Mouse (Mus musculus) liver, embryonic 11.5 days (tissue): ENCODE measurements around the gene Pikfyve. TPM values are rescaled to one million over a fixed set of nuclear protein-coding genes. Genes with fewer than 3 reads are reported as not detected.

Experiments used
- ATAC-seq: fragments of 200-750 bp; cut with Nextera tagmentation; replicated peaks from 2 replicates; pipeline ENCODE4 v1.8.0; 2017; ENCODE audit warnings: moderate number of reproducible peaks, mild to moderate bottlenecking, moderate TSS enrichment, moderate library complexity; ENCODE audit not compliant: low FRiP score
- DNase-seq: peaks from one replicate; pipeline ENCODE4 v3.0.0-alpha.2; 2017; ENCODE audit warnings: low spot score
- H3K27ac ChIP-seq: fragments of 300-500 bp; sonication (generic); 2 replicates; pipeline ENCODE4 v1.5.1; 2014; ENCODE audit warnings: mild to moderate bottlenecking, low read depth, low read length, control low read depth
- H3K27me3 ChIP-seq: fragments of 300-500 bp; sonication (generic); replicated peaks from 2 replicates; pipeline ENCODE4 v1.6.1; 2014; ENCODE audit warnings: low read length, mixed read lengths; ENCODE audit not compliant: control insufficient read depth, insufficient read depth
- H3K36me3 ChIP-seq: fragments of 300-500 bp; sonication (generic); 2 replicates; pipeline ENCODE4 v1.6.1; 2014; ENCODE audit warnings: mild to moderate bottlenecking, low read length, moderate library complexity, mixed read lengths; ENCODE audit not compliant: control insufficient read depth, insufficient read depth
- H3K4me1 ChIP-seq: fragments of 300-500 bp; sonication (generic); replicated peaks from 2 replicates; pipeline ENCODE4 v1.6.1; 2014; ENCODE audit warnings: low read length, mixed read lengths; ENCODE audit not compliant: control insufficient read depth, insufficient read depth
- H3K4me2 ChIP-seq: fragments of 300-500 bp; sonication (generic); 2 replicates; pipeline ENCODE4 v1.6.1; 2014; ENCODE audit warnings: mild to moderate bottlenecking, control low read depth, moderate library complexity
- H3K4me3 ChIP-seq: fragments of 300-500 bp; sonication (generic); 2 replicates; pipeline ENCODE4 v1.5.1; 2014; ENCODE audit warnings: low read depth, low read length, control low read depth
- H3K9ac ChIP-seq: fragments of 300-500 bp; sonication (generic); 2 replicates; pipeline ENCODE4 v1.6.1; 2014; ENCODE audit warnings: low read depth, low read length, control low read depth
- H3K9me3 ChIP-seq: fragments of 300-500 bp; sonication (generic); 2 replicates; pipeline ENCODE4 v1.6.1; 2016; ENCODE audit warnings: low read length, inconsistent platforms, mixed read lengths; ENCODE audit not compliant: control insufficient read depth
- WGBS: fragments of 180-500 bp; shearing (Covaris S2); extraction: QIAGEN DNeasy Blood & Tissue Kit; methylation state at CpG from one replicate; pipeline ENCODE4 v1.1.7; 2014; 5-methylcytosine and 5-hydroxymethylcytosine counted together
- polyA plus RNA-seq: library from polyadenylated mRNA; unstranded; fragments of >200 nt; fragmentation: Nextera tagmentation; extraction: Ambion mirVana; gene quantifications from 2 replicates; pipeline ENCODE4 v1.2.1, GENCODE M21; 2014

The Pikfyve gene
- polyA plus RNA-seq, 1 experiment from 2014 or later: 10.7 TPM

- Histone ChIP-seq H3K9ac (no peak overlapping the region), H3K4me3 (no peak overlapping the region), H3K9me3 (no peaks in the 10 kb centered on the region), H3K27ac (no peak overlapping the region), H3K4me2 (no peak overlapping the region), H3K4me1 (no peaks in the 10 kb centered on the region), H3K27me3 (no peaks in the 10 kb centered on the region), H3K36me3 (peaks cover 19% of the 10 kb centered on the region; the same call in 1 of the 2 replicates)
- ATAC-seq (no peak), DNase-seq (no peak)
- 82% methylated on average over 1 of the region's 1 CpGs for WGBS
Measured at GRCm38 (mm10) chr1:65167496-65167895, 19.0 kb upstream of the Pikfyve start.

GRCm38 (mm10) chr1:65169536-65169935, 16.9 kb upstream of the Pikfyve start:
- DNase-seq (no peak), ATAC-seq (no peak)
- Histone ChIP-seq H3K27me3 (no peaks in the 10 kb centered on the region), H3K36me3 (peaks cover 9% of the 10 kb centered on the region; the same call in 1 of the 2 replicates), H3K9me3 (no peaks in the 10 kb centered on the region), H3K4me2 (no peak overlapping the region), H3K9ac (no peak overlapping the region), H3K27ac (no peak overlapping the region), H3K4me3 (no peak overlapping the region), H3K4me1 (no peaks in the 10 kb centered on the region)
- 88% methylated on average over 7 of the region's 7 CpGs for WGBS

- Histone ChIP-seq H3K4me3 (no peak overlapping the region), H3K4me1 (no peaks in the 10 kb centered on the region), H3K36me3 (peaks cover 7% of the 10 kb centered on the region; the same call in 1 of the 2 replicates), H3K4me2 (no peak overlapping the region), H3K9me3 (no peaks in the 10 kb centered on the region), H3K27me3 (no peaks in the 10 kb centered on the region), H3K27ac (no peak overlapping the region), H3K9ac (no peak overlapping the region)
- no peak for DNase-seq
- ATAC-seq: no peak
- WGBS: 62% methylated on average over 5 of the region's 5 CpGs
Measured at GRCm38 (mm10) chr1:65169947-65170346, 16.5 kb upstream of the Pikfyve start.

GRCm38 (mm10) chr1:65171579-65171978, 14.9 kb upstream of the Pikfyve start:
- Histone ChIP-seq H3K36me3 (peaks cover 7% of the 10 kb centered on the region; the same call in 1 of the 2 replicates), H3K27ac (no peak overlapping the region), H3K9me3 (no peaks in the 10 kb centered on the region), H3K4me3 (no peak overlapping the region), H3K4me2 (no peak overlapping the region), H3K4me1 (peaks cover under 1% of the 10 kb centered on the region; the same call in 1 of the 2 replicates), H3K27me3 (no peaks in the 10 kb centered on the region), H3K9ac (no peak overlapping the region)
- DNase-seq (no peak), ATAC-seq (no peak)
- WGBS: 83% methylated on average over 4 of the region's 4 CpGs

GRCm38 (mm10) chr1:65173716-65174115, 12.8 kb upstream of the Pikfyve start:
- no peaks in the 10 kb centered on the region for H3K9me3 ChIP-seq
- no peak overlapping the region for H3K4me3 ChIP-seq
- no peaks in the 10 kb centered on the region for H3K27me3 ChIP-seq
- H3K4me1 ChIP-seq: peaks cover 11% of the 10 kb centered on the region
- no peak overlapping the region for H3K4me2 ChIP-seq
- no peak overlapping the region for H3K9ac ChIP-seq
- H3K36me3 ChIP-seq: peaks cover 3% of the 10 kb centered on the region; the same call in 1 of the 2 replicates
- H3K27ac ChIP-seq: no peak overlapping the region
- DNase-seq (no peak), ATAC-seq (no peak)
- 88% methylated on average over 2 of the region's 2 CpGs for WGBS

GRCm38 (mm10) chr1:65176171-65176570, 10.3 kb upstream of the Pikfyve start:
- WGBS: 70% methylated on average over 4 of the region's 4 CpGs
- DNase-seq: no peak
- Histone ChIP-seq H3K27me3 (no peaks in the 10 kb centered on the region), H3K4me1 (peaks cover 11% of the 10 kb centered on the region), H3K4me3 (no peak overlapping the region), H3K36me3 (no peaks in the 10 kb centered on the region; the same call in 1 of the 2 replicates), H3K4me2 (no peak overlapping the region), H3K9ac (no peak overlapping the region), H3K27ac (no peak overlapping the region), H3K9me3 (no peaks in the 10 kb centered on the region)
- ATAC-seq: no peak

GRCm38 (mm10) chr1:65176912-65177311, 9.6 kb upstream of the Pikfyve start:
- no peaks in the 10 kb centered on the region; the same call in 1 of the 2 replicates for H3K36me3 ChIP-seq
- H3K27ac ChIP-seq: no peak overlapping the region
- ATAC-seq: no peak
- H3K4me1 ChIP-seq: peaks cover 11% of the 10 kb centered on the region
- no peaks in the 10 kb centered on the region for H3K27me3 ChIP-seq
- no peak for DNase-seq
- H3K4me2 ChIP-seq: peak overlapping the region; percentile 19; the same call in 1 of the 2 replicates
- H3K4me3 ChIP-seq: no peak overlapping the region
- H3K9me3 ChIP-seq: no peaks in the 10 kb centered on the region
- H3K9ac ChIP-seq: no peak overlapping the region
- 57% methylated on average over 5 of the region's 5 CpGs for whole genome bisulfite sequencing

GRCm38 (mm10) chr1:65177452-65177851, 9.0 kb upstream of the Pikfyve start:
- Histone ChIP-seq H3K4me1 (peaks cover 11% of the 10 kb centered on the region), H3K4me2 (peak overlapping the region; percentile 82), H3K36me3 (no peaks in the 10 kb centered on the region; the same call in 1 of the 2 replicates), H3K27me3 (no peaks in the 10 kb centered on the region), H3K9ac (no peak overlapping the region; the same call in 1 of the 2 replicates), H3K4me3 (peak overlapping the region; percentile 72), H3K27ac (peak overlapping the region; percentile 97; the same call in 1 of the 2 replicates), H3K9me3 (no peaks in the 10 kb centered on the region)
- WGBS: 49% methylated on average over 3 of the region's 3 CpGs
- ATAC-seq: no peak
- DNase-seq: no peak

GRCm38 (mm10) chr1:65178126-65178901, 8.2 kb upstream of the Pikfyve start:
- ATAC-seq: peak; percentile 87

More at GRCm38 (mm10) chr1:65178126-65178901, 8.2 kb upstream of the Pikfyve start:
- Histone ChIP-seq H3K4me1 (peaks cover 11% of the 10 kb centered on the region), H3K27ac (peak overlapping the region; percentile 97), H3K9me3 (no peaks in the 10 kb centered on the region), H3K27me3 (no peaks in the 10 kb centered on the region), H3K4me2 (peak overlapping the region; percentile 82), H3K4me3 (peak overlapping the region; percentile 72), H3K9ac (peak overlapping the region; percentile 77), H3K36me3 (no peaks in the 10 kb centered on the region; the same call in 1 of the 2 replicates)
- DNase-seq: peak; percentile 88
- WGBS: 4% methylated on average over 27 of the region's 27 CpGs
